Mouse (Mus musculus) embryonic facial prominence, embryonic 10.5 days (tissue): ENCODE measurements around the gene Pak2. TPM values are rescaled to one million over a fixed set of nuclear protein-coding genes. Genes with fewer than 3 reads are reported as not detected.
"Not testable (repeated sequence)": the region's sequence is repeated elsewhere in the genome, so short reads cannot be mapped to it uniquely, and the experiment has no call there.

Experiments used
- DNase-seq: peaks from one replicate; pipeline ENCODE4 v3.0.0-alpha.2; 2017; ENCODE audit warnings: low spot score
- H3K27ac ChIP-seq: fragments of 300-500 bp; sonication (generic); replicated peaks from 2 replicates; pipeline ENCODE4 v1.5.1; 2016; ENCODE audit warnings: mild to moderate bottlenecking
- H3K27me3 ChIP-seq: fragments of 300-500 bp; sonication (generic); replicated peaks from 2 replicates; pipeline ENCODE4 v1.6.1; 2016; ENCODE audit warnings: low read depth, mild to moderate bottlenecking; ENCODE audit not compliant: poor library complexity, severe bottlenecking
- H3K36me3 ChIP-seq: fragments of 300-500 bp; sonication (generic); replicated peaks from 2 replicates; pipeline ENCODE4 v1.6.1; 2016; ENCODE audit warnings: mild to moderate bottlenecking, moderate library complexity
- H3K4me1 ChIP-seq: fragments of 300-500 bp; sonication (generic); 2 replicates; pipeline ENCODE4 v1.6.1; 2016
- H3K4me3 ChIP-seq: fragments of 300-500 bp; sonication (generic); 2 replicates; pipeline ENCODE4 v1.5.1; 2016; ENCODE audit warnings: mild to moderate bottlenecking, moderate library complexity
- H3K9me3 ChIP-seq: fragments of 300-500 bp; sonication (generic); 2 replicates; pipeline ENCODE4 v1.6.1; 2016; ENCODE audit warnings: mild to moderate bottlenecking
- WGBS: fragments of 180-500 bp; shearing (Covaris S2); methylation state at CpG from one replicate; pipeline ENCODE4 v1.1.7; 2016; 5-methylcytosine and 5-hydroxymethylcytosine counted together
- polyA plus RNA-seq: library from polyadenylated mRNA; unstranded; fragments of >200 nt; fragmentation: Nextera tagmentation; extraction: Ambion mirVana; gene quantifications from 2 replicates; pipeline ENCODE4 v1.2.1, GENCODE M21; 2016

The Pak2 gene
- polyA plus RNA-seq, 1 experiment from 2014 or later: 39.4 TPM

- no peak overlapping the region for H3K4me3 ChIP-seq
- H3K27me3 ChIP-seq: no peaks in the 10 kb centered on the region
- DNase-seq: no peak
- 0 out of 2 replicates have a peak, but pooled peaks cover 4% of the 10 kb centered on the region for H3K4me1 ChIP-seq
- 86% methylated on average over 15 of the region's 15 CpGs for WGBS
- no peak overlapping the region for H3K27ac ChIP-seq
- peaks cover 46% of the 10 kb centered on the region for H3K36me3 ChIP-seq
- H3K9me3 ChIP-seq: 0 out of 2 replicates have a peak, but pooled peaks cover 3% of the 10 kb centered on the region
Observed at GRCm38 (mm10) chr16:32110951-32111699, 32.0 kb upstream of the Pak2 start.

- Histone ChIP-seq H3K4me3 (no peak overlapping the region), H3K27ac (no peak overlapping the region), H3K27me3 (no peaks in the 10 kb centered on the region), H3K36me3 (peaks cover 70% of the 10 kb centered on the region), H3K4me1 (no peaks in the 10 kb centered on the region), H3K9me3 (0 out of 2 replicates have a peak, but pooled peaks cover 7% of the 10 kb centered on the region)
- 97% methylated on average over 2 of the region's 2 CpGs for WGBS
- DNase-seq: no peak
Observed at GRCm38 (mm10) chr16:32108578-32108977, 29.4 kb upstream of the Pak2 start.

DNA sequence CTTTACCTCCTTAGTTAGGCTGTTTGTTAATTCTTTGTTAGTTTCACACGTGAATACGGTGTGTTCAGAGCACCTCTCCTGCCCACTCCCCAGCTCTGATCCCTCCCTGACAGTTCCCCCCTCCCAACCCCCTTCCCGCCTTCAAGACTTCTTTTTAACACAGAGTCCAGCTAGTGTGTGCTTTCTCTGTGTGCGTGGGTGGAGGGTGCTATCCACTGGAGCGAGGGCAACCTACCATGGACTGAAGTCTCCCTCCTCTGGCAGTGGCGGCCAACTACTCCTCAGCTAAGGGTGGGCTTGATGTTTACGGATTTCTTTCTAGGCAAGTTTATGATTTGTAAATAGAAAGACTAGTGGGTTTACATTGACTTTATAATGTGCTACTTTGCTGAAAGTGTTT is 29.0 kb upstream of the Pak2 start:
- H3K36me3 ChIP-seq: peaks cover 74% of the 10 kb centered on the region
- 84% methylated on average over 7 of the region's 7 CpGs for WGBS

DNA sequence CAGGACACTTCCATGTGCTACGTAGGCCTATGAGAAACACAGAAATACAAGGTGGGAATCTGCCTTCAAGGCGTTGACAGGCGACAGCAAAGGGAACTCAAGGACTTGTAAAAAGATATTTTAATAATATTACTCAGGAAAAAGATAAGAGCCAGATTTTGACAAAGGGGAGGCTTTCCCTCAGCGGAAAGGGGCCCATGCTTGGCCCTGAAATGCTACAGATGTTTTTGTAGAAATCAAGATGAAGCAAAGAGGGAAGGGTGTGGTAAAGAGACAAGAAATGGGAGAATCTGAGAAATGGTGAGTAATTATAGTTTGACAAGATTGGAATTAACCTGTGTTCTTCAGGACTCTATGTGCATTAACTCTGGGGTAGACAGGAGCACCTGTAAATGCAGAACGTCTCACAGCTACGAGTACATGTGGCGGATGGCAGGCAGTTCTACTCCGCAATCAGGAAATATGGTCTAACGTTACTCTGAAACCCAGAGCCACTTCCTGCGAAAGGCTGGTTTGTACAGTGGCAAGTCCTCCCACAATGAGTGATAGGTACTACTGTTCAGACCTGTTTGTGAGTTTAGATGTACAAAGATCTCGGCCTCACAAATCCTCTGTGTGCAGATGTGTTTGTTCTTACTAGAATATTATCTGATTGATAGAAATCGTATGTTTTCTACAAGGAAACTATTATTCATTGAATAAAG is 28.4 kb upstream of the Pak2 start:
- Histone ChIP-seq H3K4me3 (no peak overlapping the region), H3K36me3 (peaks cover 80% of the 10 kb centered on the region), H3K27ac (no peak overlapping the region), H3K9me3 (0 out of 2 replicates have a peak, but pooled peaks cover 7% of the 10 kb centered on the region), H3K27me3 (no peaks in the 10 kb centered on the region), H3K4me1 (no peaks in the 10 kb centered on the region)
- 93% methylated on average over 12 of the region's 12 CpGs for WGBS
- no peak for DNase-seq

More for the DNA sequence above, 29.0 kb upstream of the Pak2 start:
- H3K4me3 ChIP-seq: no peak overlapping the region
- no peak overlapping the region for H3K27ac ChIP-seq
- H3K9me3 ChIP-seq: 0 out of 2 replicates have a peak, but pooled peaks cover 7% of the 10 kb centered on the region
- no peak for DNase-seq
- H3K4me1 ChIP-seq: no peaks in the 10 kb centered on the region
- no peaks in the 10 kb centered on the region for H3K27me3 ChIP-seq

DNA sequence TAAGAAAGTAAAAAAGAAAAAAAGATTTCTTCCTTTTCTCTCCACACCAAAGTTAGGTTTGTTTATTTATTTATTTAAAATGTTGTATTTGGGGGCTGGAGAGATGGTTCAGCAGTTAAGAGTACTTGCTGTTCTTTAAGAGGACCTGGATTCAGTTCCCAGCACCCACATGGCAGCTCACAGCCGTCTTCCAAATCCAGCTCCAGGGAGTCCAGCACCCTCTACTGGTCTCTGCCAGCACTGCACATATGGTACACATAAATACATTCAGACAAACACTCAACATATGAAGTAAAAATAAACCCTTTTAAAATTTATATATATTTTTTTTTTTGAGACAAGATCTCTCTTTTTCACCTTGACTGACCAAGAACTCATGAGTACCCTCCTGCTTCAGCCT is 26.6 kb upstream of the Pak2 start:
- WGBS: 92% methylated on average over 1 of the region's 1 CpGs

GRCm38 (mm10) chr16:32102295-32102694 is 23.2 kb upstream of the Pak2 start:
- Histone ChIP-seq H3K4me1 (peaks cover 25% of the 10 kb centered on the region), H3K36me3 (peaks cover 53% of the 10 kb centered on the region), H3K27me3 (no peaks in the 10 kb centered on the region), H3K9me3 (0 out of 2 replicates have a peak, but pooled peaks cover 3% of the 10 kb centered on the region), H3K4me3 (no peak overlapping the region), H3K27ac (no peak overlapping the region)
- no peak for DNase-seq
- WGBS: 91% methylated on average over 13 of the region's 13 CpGs

More for the DNA sequence above, 26.6 kb upstream of the Pak2 start:
- H3K4me3 ChIP-seq: no peak overlapping the region
- H3K27ac ChIP-seq: no peak overlapping the region
- H3K9me3 ChIP-seq: 0 out of 2 replicates have a peak, but pooled peaks cover 6% of the 10 kb centered on the region
- DNase-seq: no peak
- no peaks in the 10 kb centered on the region for H3K27me3 ChIP-seq
- peaks cover 83% of the 10 kb centered on the region for H3K36me3 ChIP-seq
- H3K4me1 ChIP-seq: no peaks in the 10 kb centered on the region

DNA sequence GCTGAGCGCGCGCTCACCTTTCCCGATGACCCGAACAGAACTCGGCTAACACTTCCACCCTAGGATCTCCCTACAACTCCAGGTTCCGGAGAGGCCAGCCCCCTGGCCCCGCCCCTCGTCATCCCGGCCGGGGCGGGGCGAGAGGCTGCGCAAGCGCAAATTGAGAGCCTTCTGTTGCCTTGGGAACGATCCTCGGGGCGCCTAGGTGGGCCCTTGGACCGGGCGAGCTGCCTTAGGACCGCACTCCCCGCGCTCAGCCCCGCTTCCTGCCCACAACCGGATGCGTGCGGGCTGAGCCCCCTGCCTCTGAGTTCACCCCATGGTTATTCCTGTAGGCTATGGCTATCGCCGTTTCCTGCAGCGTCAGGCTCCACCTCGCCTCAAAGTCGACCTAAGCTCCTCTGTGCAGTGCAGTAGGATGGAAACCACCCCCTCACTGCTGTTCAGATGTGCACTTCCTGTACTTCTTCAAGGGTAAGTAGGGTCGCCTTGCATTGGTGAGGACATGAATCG is 20.6 kb upstream of the Pak2 start, which contains the start of the genes Pigx and Cep19:
TSS of gene Pigx (minus strand) at position 103 of the 513 bp plus-strand sequence.
TSS of gene Cep19 (plus strand) at position 163 of the 513 bp plus-strand sequence.
- peaks cover 25% of the 10 kb centered on the region for H3K4me1 ChIP-seq
- peak within 1 kb of the TSS; percentile 94 for H3K27ac ChIP-seq
- no peaks in the 10 kb centered on the region for H3K9me3 ChIP-seq
- peak; percentile 96 for DNase-seq
- H3K27me3 ChIP-seq: no peaks in the 10 kb centered on the region
- WGBS: under 1% methylated on average over 34 of the region's 34 CpGs
- peak within 1 kb of the TSS; percentile 93 for H3K4me3 ChIP-seq
- H3K36me3 ChIP-seq: peaks cover 47% of the 10 kb centered on the region

- Histone ChIP-seq H3K9me3 (no peaks in the 10 kb centered on the region), H3K27me3 (no peaks in the 10 kb centered on the region), H3K27ac (peak overlapping the region; percentile 94), H3K4me1 (peaks cover 25% of the 10 kb centered on the region), H3K4me3 (peak overlapping the region; percentile 93), H3K36me3 (peaks cover 46% of the 10 kb centered on the region)
- WGBS: under 1% methylated on average over 39 of the region's 39 CpGs
- no peak for DNase-seq
Observed at GRCm38 (mm10) chr16:32098897-32099637, 19.9 kb upstream of the Pak2 start.

GRCm38 (mm10) chr16:32097757-32098156 is 18.6 kb upstream of the Pak2 start:
- not testable (repeated sequence) for H3K9me3 ChIP-seq, H3K27ac ChIP-seq, H3K27me3 ChIP-seq, DNase-seq
- WGBS: 90% methylated on average over 2 of the region's 2 CpGs
- Histone ChIP-seq H3K4me3 (peak overlapping the region; percentile 93; the same call in 1 of the 2 replicates), H3K36me3 (peaks cover 37% of the 10 kb centered on the region), H3K4me1 (peaks cover 25% of the 10 kb centered on the region)

- Histone ChIP-seq H3K9me3 (no peaks in the 10 kb centered on the region), H3K4me3 (no peak overlapping the region), H3K27me3 (no peaks in the 10 kb centered on the region), H3K27ac (no peak overlapping the region), H3K4me1 (no peaks in the 10 kb centered on the region), H3K36me3 (peaks cover 84% of the 10 kb centered on the region)
- 90% methylated on average over 7 of the region's 7 CpGs for WGBS
- DNase-seq: no peak
Observed at GRCm38 (mm10) chr16:32091466-32091865, 12.3 kb upstream of the Pak2 start.

- H3K4me3 ChIP-seq: no peak overlapping the region
- H3K9me3 ChIP-seq: no peaks in the 10 kb centered on the region
- 81% methylated on average over 17 of the region's 17 CpGs for WGBS
- no peak overlapping the region for H3K27ac ChIP-seq
- DNase-seq: no peak
- H3K27me3 ChIP-seq: no peaks in the 10 kb centered on the region
- H3K36me3 ChIP-seq: peaks cover 97% of the 10 kb centered on the region
- no peaks in the 10 kb centered on the region for H3K4me1 ChIP-seq
Observed at GRCm38 (mm10) chr16:32087629-32088443, 8.7 kb upstream of the Pak2 start.
